Mouse (Mus musculus) telencephalon, adult 2 months (tissue): ENCODE data around the gene Fam229a.

ENCODE experiments used
- DNase-seq: peaks from one replicate; pipeline ENCODE4 v3.0.0-alpha.2; 2011; ENCODE audit warnings: low read depth, low spot score

Gene Fam229a

GRCm38 (mm10) chr4:129495672-129496562 is 4.9 kb downstream of the Fam229a start:
- DNase-seq: peak; percentile 81

GRCm38 (mm10) chr4:129496631-129497030 is 5.6 kb downstream of the Fam229a start:
- DNase-seq: no peak

GRCm38 (mm10) chr4:129498941-129499340 is 8.0 kb downstream of the Fam229a start:
- no peak for DNase-seq

- DNase-seq: no peak
Observed at GRCm38 (mm10) chr4:129500017-129500416, 9.0 kb downstream of the Fam229a start.

GRCm38 (mm10) chr4:129500607-129501566 is 9.9 kb downstream of the Fam229a start:
- DNase-seq: no peak

- no peak for DNase-seq
Observed at GRCm38 (mm10) chr4:129502327-129502888, 11.4 kb downstream of the Fam229a start.

GRCm38 (mm10) chr4:129502901-129503444 is 12.0 kb downstream of the Fam229a start:
- no peak for DNase-seq

GRCm38 (mm10) chr4:129505511-129505910 is 14.5 kb downstream of the Fam229a start:
- DNase-seq: no peak

GRCm38 (mm10) chr4:129507434-129508236 is 16.6 kb downstream of the Fam229a start:
- DNase-seq: no peak

GRCm38 (mm10) chr4:129508237-129508515 is 17.2 kb downstream of the Fam229a start:
- DNase-seq: no peak

GRCm38 (mm10) chr4:129508834-129509600 is 18.0 kb downstream of the Fam229a start:
- DNase-seq: no peak

GRCm38 (mm10) chr4:129509650-129510049 is 18.7 kb downstream of the Fam229a start:
- no peak for DNase-seq

- DNase-seq: no peak
Observed at GRCm38 (mm10) chr4:129510723-129511412, 19.9 kb downstream of the Fam229a start.

- DNase-seq: no peak
Observed at GRCm38 (mm10) chr4:129511413-129512096, 20.6 kb downstream of the Fam229a start.

GRCm38 (mm10) chr4:129513086-129513767 is 22.2 kb downstream of the Fam229a start, which contains the start of gene Marcksl1:
TSS of gene Marcksl1 (plus strand) at chr4:129513581.
- DNase-seq: no peak

- DNase-seq: no peak
Observed at GRCm38 (mm10) chr4:129513891-129514290, 22.9 kb downstream of the Fam229a start.

GRCm38 (mm10) chr4:129514300-129514898 is 23.4 kb downstream of the Fam229a start:
- no peak for DNase-seq

- DNase-seq: no peak
Observed at GRCm38 (mm10) chr4:129516925-129517324, 25.9 kb downstream of the Fam229a start.
